Mouse (Mus musculus): ENCODE measurements around the gene Runx1. TPM values are rescaled to one million over a fixed set of nuclear protein-coding genes. Genes with fewer than 3 reads are reported as not detected.

The Runx1 gene
- polyA plus RNA-seq, 1 experiment: 87.4 TPM

GRCm38 (mm10) chr16:92676630-92677029 is 149.3 kb downstream of the Runx1 start:
- Histone ChIP-seq H3K4me1 (replicated peaks; ENCODE audit: control insufficient read depth, insufficient read depth, low read length) (no peaks in the 10 kb centered on the region), H3K36me3 (ENCODE audit: control insufficient read depth, insufficient read depth, low read length) (peaks cover 32% of the 10 kb centered on the region), H3K27ac (ENCODE audit: control insufficient read depth, insufficient read depth, low read length) (no peak overlapping the region), H3K4me3 (ENCODE audit: control insufficient read depth, insufficient read depth, low read length) (no peak overlapping the region), H3K27me3 (ENCODE audit: control insufficient read depth, insufficient read depth, low read length) (no peaks in the 10 kb centered on the region)
- DNase-seq: no peak
- 92% methylated on average over 5 of the region's 5 CpGs for WGBS
- TF ChIP-seq POLR2A (IDR thresholded peaks at IDR 0.05; ENCODE audit: control insufficient read depth, extremely low read depth, insufficient read depth, low read length, poor library complexity) (no peak), CTCF (IDR thresholded peaks at IDR 0.05; ENCODE audit: borderline replicate concordance, control insufficient read depth, extremely low read depth, insufficient read depth, low read length, poor library complexity) (no peak)

DNA sequence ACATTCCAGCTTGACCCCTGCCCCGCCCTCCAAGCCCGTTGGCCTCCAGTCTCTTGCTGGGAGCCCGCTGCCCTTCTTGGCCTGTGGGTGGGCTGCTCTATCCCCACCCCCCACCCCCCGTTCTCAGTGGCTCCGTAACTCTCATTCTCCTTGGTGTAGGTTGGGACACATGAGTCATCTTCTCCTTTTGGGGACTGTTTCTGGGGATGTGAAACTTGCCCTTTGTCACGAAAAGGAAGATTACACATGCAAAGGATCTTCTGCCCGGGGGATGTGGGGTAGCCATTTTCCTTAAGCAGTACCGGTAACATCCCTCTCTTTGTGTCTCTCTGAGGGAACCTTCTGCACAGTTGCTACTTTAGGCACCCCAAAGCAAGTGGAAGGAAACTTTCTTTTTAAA is 150.3 kb downstream of the Runx1 start:
- TF ChIP-seq POLR2A (IDR thresholded peaks at IDR 0.05; ENCODE audit: control insufficient read depth, extremely low read depth, insufficient read depth, low read length, poor library complexity) (no peak), CTCF (IDR thresholded peaks at IDR 0.05; ENCODE audit: borderline replicate concordance, control insufficient read depth, extremely low read depth, insufficient read depth, low read length, poor library complexity) (no peak)
- Histone ChIP-seq H3K27ac (ENCODE audit: control insufficient read depth, insufficient read depth, low read length) (no peak overlapping the region), H3K27me3 (ENCODE audit: control insufficient read depth, insufficient read depth, low read length) (no peaks in the 10 kb centered on the region), H3K4me3 (ENCODE audit: control insufficient read depth, insufficient read depth, low read length) (no peak overlapping the region), H3K36me3 (ENCODE audit: control insufficient read depth, insufficient read depth, low read length) (peaks cover 27% of the 10 kb centered on the region), H3K4me1 (replicated peaks; ENCODE audit: control insufficient read depth, insufficient read depth, low read length) (no peaks in the 10 kb centered on the region)
- WGBS: 93% methylated on average over 8 of the region's 8 CpGs
- DNase-seq: no peak

- H3K36me3 ChIP-seq (ENCODE audit: control insufficient read depth, insufficient read depth, low read length): peaks cover 33% of the 10 kb centered on the region
- H3K4me1 ChIP-seq (replicated peaks; ENCODE audit: control insufficient read depth, insufficient read depth, low read length): no peaks in the 10 kb centered on the region
- no peaks in the 10 kb centered on the region for H3K27me3 ChIP-seq (ENCODE audit: control insufficient read depth, insufficient read depth, low read length)
- TF ChIP-seq POLR2A (IDR thresholded peaks at IDR 0.05; ENCODE audit: control insufficient read depth, extremely low read depth, insufficient read depth, low read length, poor library complexity) (no peak), CTCF (IDR thresholded peaks at IDR 0.05; ENCODE audit: borderline replicate concordance, control insufficient read depth, extremely low read depth, insufficient read depth, low read length, poor library complexity) (no peak)
- WGBS: 93% methylated on average over 11 of the region's 11 CpGs
- no peak overlapping the region for H3K27ac ChIP-seq (ENCODE audit: control insufficient read depth, insufficient read depth, low read length)
- DNase-seq: no peak
- H3K4me3 ChIP-seq (ENCODE audit: control insufficient read depth, insufficient read depth, low read length): no peak overlapping the region
Measured at GRCm38 (mm10) chr16:92674916-92675450, 151.0 kb downstream of the Runx1 start.

- Histone ChIP-seq H3K4me1 (replicated peaks; ENCODE audit: control insufficient read depth, insufficient read depth, low read length) (no peaks in the 10 kb centered on the region), H3K27me3 (ENCODE audit: control insufficient read depth, insufficient read depth, low read length) (no peaks in the 10 kb centered on the region), H3K36me3 (ENCODE audit: control insufficient read depth, insufficient read depth, low read length) (peaks cover 30% of the 10 kb centered on the region), H3K27ac (ENCODE audit: control insufficient read depth, insufficient read depth, low read length) (no peak overlapping the region), H3K4me3 (ENCODE audit: control insufficient read depth, insufficient read depth, low read length) (no peak overlapping the region)
- TF ChIP-seq CTCF (IDR thresholded peaks at IDR 0.05; ENCODE audit: borderline replicate concordance, control insufficient read depth, extremely low read depth, insufficient read depth, low read length, poor library complexity) (no peak), POLR2A (IDR thresholded peaks at IDR 0.05; ENCODE audit: control insufficient read depth, extremely low read depth, insufficient read depth, low read length, poor library complexity) (no peak)
- DNase-seq: no peak
- whole genome bisulfite sequencing: 96% methylated on average over 18 of the region's 18 CpGs
Measured at GRCm38 (mm10) chr16:92674121-92674816, 151.7 kb downstream of the Runx1 start.

- Histone ChIP-seq H3K27ac (ENCODE audit: control insufficient read depth, insufficient read depth, low read length) (no peak overlapping the region), H3K27me3 (ENCODE audit: control insufficient read depth, insufficient read depth, low read length) (no peaks in the 10 kb centered on the region), H3K4me1 (replicated peaks; ENCODE audit: control insufficient read depth, insufficient read depth, low read length) (no peaks in the 10 kb centered on the region), H3K4me3 (ENCODE audit: control insufficient read depth, insufficient read depth, low read length) (no peak overlapping the region), H3K36me3 (ENCODE audit: control insufficient read depth, insufficient read depth, low read length) (peaks cover 68% of the 10 kb centered on the region)
- DNase-seq: no peak
- no peak for TF ChIP-seq CTCF (IDR thresholded peaks at IDR 0.05; ENCODE audit: borderline replicate concordance, control insufficient read depth, extremely low read depth, insufficient read depth, low read length, poor library complexity)
- no peak for TF ChIP-seq POLR2A (IDR thresholded peaks at IDR 0.05; ENCODE audit: control insufficient read depth, extremely low read depth, insufficient read depth, low read length, poor library complexity)
Measured at GRCm38 (mm10) chr16:92668807-92669206, 157.1 kb downstream of the Runx1 start.

DNA sequence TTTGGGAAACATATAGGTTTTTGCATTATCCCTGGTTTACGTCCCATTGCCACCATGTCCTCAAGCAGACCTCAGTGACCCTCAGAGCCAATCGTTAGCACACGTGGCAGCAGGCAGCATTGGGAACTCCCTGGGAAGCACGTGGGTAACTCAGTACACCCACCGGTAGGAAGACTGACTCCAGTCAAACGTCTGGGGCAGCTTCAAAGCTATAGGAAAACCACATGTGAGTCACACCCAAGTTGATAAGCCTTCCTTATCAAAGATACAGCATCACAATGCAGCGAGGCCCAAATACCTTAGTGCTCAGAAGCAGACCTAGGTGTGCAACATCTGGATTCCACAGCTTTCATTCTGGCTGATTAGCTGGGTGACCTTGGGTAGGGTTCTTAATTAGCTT is 164.2 kb downstream of the Runx1 start:
- Histone ChIP-seq H3K27me3 (ENCODE audit: control insufficient read depth, insufficient read depth, low read length) (no peaks in the 10 kb centered on the region), H3K4me1 (replicated peaks; ENCODE audit: control insufficient read depth, insufficient read depth, low read length) (no peaks in the 10 kb centered on the region), H3K4me3 (ENCODE audit: control insufficient read depth, insufficient read depth, low read length) (no peak overlapping the region), H3K36me3 (ENCODE audit: control insufficient read depth, insufficient read depth, low read length) (peaks cover 72% of the 10 kb centered on the region), H3K27ac (ENCODE audit: control insufficient read depth, insufficient read depth, low read length) (no peak overlapping the region)
- 59% methylated on average over 7 of the region's 7 CpGs for WGBS
- TF ChIP-seq CTCF (IDR thresholded peaks at IDR 0.05; ENCODE audit: borderline replicate concordance, control insufficient read depth, extremely low read depth, insufficient read depth, low read length, poor library complexity): no peak
- TF ChIP-seq POLR2A (IDR thresholded peaks at IDR 0.05; ENCODE audit: control insufficient read depth, extremely low read depth, insufficient read depth, low read length, poor library complexity): no peak
- no peak for DNase-seq
